Mouse (Mus musculus) layer of hippocampus, postnatal 10 days (tissue): ENCODE measurements at regions not wholly inside any gene's neighbourhood (a gene's known extent, or its start where the extent isn't known, plus 50 kb on each side); places are given as distances from the start of the nearest gene placed in this dataset.

ENCODE experiments used
- DNase-seq, 2 experiments: peaks; one replicate each; pipeline ENCODE4 v3.0.0; 2021; ENCODE audit warnings: low spot score in 2 of 2

DNA sequence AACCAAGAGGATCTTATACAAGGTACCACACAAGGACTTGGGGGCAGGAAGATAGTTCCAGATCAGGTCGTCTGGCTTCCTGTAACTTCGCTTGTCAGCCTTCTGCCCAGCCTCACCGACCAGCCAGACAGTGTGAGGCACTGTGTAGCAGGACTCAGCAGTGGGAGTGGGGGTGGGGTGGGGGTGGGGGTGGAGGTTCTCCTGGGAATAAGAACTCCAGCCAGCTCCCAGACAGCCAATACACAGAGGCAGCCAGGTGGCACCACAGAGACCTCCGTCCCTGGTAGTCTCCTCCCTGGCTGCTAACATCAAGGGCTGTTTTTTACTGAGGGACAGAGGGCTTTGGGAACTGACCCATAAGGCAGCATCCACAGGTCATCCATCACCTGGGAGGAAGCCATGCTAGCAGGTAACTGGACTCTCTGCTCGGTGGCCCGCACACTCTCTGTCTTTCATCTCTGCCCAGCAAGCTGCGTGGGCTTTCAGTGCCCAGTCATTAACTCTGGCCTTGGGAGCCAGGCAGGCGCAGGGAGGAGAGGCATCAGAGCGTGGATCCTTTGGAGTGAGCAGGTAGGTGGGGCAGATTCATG is 60.3 kb upstream of the Wnt4 start:
- no peak for DNase-seq

DNA sequence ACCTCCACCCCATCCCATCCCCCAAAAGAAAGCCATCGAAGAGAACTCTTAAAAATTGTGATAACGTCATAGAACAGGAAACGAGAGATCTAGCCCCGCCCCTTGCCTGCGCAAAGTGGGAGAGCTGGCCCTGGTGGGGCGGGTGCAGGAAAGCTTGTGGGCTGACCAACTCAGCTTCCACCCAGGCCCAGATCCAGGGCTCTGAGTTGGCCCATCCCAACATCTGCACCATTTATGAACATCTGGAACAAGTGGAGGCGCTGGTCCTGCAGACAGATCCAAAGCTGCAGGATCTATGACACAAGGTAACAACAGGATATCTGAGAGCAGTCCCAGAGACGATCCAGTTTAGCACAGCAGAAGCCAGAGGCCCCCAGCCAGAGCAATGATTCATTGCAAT is 62.7 kb upstream of the Wnt4 start:
- no peak for DNase-seq

DNA sequence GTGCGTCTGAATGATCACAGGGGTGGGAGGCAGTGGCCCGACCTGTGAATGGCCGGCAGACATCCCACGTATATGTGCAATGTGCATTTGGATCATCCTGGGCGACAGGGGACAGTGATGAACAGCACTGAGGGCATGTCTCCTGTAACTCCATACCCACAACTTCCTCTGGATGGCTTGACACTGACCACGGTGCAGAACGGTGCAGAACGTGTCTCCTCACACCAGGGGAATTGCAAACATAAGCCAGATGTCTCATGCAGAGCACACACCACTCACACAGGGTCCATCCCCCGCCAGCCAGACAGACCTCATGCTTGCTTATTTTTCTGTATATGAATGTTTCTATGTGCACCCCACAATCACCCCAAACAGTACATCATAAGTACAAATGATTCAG is 64.4 kb upstream of the Wnt4 start:
- no peak for DNase-seq

DNA sequence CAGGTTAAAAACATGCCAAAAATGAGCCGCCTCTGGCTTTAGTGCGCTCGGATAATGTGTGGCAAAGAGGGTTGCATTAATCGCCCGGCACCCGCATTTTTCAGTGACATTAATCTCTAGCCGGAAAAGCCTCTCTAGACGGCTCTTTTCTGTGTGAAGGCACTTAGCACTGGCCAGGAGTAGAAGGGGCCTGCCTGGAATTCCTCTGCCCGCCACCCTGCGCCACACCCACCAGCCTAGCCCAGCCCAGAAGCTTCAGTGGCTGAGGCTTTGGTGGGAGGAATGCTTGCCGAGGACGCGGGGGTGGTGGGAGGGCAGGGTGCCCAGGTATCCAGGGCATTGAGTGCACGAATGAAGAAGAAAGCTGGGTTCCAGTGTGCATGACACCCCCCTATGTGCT is 65.2 kb upstream of the Wnt4 start:
- DNase-seq = no peak

DNA sequence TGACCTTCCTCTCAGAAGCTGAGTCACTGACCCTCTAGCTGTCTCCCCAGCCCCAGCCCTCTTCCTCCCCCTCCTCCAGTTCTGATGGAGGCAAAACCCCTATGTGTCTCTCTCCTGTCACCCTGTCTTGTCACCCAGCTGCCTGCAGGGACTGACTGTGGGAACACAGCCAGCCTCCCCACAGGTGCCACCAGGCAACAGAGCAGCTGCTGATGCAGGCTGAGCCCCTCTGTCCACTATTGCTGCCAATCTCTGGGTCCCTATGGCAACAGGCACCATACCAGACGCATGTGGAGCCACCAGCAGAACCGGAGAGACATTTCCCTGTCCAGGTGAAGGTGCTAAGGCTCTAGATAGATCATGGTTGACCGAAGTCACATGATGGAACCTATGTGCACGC is 66.0 kb upstream of the Wnt4 start:
- DNase-seq = peak; percentile 63

DNA sequence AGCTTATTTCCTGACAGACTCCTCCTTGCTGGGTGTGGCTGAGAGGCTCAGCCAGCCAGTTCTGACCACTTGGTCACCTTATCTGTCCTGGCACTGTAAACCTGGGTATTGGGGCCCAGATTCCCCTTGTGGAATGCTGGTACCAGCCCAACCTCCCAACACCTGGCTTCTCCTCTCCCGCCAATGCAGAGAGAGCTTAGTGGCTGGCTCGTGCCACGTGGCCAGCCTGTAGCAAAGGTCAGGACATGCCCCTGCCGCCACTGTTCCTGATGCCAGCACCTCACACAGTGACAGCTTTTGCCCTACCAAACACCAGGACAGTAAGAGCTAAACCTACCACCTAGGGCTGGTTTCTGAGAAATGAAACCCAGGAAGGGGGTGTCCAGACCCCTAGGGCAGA is 66.8 kb upstream of the Wnt4 start:
- no peak for DNase-seq

DNA sequence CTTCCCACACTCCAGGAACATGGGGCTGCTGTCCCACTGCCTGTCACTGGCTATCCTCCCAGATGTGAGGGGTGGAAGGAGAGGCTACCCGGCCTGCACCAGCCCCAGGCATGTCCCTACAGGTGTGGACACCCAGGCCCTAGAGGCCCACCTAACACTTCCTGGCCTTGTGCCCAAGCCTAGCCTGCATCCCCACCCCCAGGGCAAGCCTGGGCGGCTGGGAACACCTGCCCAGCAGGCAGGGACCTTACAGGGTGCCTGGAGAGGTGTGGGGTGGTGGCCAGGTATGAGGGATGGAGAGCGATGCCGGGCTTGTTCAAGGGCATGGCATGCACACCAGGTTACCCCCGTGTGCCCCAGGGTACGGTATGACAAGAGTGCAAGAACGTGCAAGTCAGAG is 76.3 kb upstream of the Wnt4 start:
- no peak for DNase-seq

DNA sequence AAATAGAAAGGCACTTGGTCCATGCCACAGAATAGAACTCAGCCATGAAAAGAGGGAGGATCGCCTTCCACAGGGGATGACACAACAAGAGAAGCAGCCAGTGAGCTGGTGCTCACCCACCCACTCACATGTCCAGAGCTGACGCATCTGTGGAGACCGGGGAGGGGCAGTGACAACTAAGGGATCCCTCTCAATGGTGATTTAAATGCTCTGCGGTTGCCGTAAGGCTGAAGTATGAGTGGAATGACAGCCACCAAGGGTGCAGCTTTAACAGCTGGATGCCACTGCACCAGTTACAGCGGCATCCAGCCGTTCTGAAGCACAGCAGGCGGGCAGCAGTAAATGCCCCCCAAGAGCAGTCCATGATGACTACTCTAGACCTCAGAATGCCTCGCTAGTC is 76.9 kb upstream of the Wnt4 start:
- no peak for DNase-seq

DNA sequence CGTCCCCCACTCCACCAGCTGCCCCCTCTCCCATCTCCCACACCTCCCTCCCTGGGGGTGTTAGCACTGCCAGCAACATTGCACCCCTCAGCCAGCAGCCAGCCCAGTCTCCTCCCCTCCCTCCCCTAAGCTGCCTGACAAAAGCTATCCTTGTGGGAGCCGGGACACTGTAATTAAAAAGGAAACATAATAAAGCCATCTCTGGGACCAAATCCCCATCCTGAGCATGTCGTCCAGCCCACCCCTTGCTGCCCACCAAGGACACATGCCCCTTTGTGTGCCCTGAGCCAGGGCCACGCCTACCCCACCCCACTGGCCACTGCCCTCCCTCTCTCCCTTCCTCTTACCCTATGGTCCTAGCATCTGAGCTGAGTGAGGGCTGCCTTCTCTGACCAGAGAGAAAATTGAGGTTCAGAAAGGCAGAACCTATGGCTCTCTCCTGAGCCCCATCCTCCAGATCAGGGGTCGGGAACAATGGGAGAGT is 80.8 kb upstream of the Wnt4 start:
- DNase-seq = no peak

DNA sequence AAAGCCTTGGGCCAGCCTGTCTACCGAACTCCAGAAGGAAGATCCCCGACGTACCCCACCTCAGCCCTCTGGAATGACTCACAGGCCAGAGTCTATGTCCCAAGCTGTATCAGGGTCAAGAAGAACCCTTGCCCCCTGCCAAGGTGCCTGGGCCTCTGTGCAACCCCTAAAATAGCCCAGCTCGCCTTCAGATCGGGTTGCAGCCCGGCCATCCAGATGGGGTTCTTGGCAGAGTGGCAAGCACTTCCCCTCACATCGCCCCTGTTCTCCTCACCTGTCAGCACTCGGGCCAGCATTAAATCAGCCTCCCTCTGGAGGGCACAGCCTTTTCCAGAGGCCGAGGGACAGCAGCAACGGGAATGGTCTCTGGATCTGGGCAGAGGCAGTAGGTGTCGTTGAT is 83.2 kb upstream of the Wnt4 start:
- DNase-seq = no peak

DNA sequence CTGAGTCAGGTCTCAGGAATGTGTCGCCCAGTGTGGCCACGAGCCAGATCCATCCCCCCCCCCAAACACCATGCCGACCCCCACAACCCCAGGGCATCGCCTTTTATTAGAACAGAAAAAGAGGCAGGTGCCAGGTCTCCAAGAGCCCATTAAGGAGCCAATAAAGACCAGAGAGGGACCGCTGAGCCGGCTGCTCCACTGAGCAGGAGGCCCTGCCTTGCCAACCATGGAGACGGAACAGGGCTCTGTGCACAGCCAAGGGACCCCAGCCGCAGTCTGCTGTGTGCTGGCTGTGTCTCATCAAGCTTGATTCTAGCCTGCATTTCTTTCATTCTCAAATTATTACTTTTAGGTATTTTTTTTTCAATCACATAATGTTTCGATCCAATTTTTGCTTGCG is 86.7 kb upstream of the Wnt4 start:
- DNase-seq = no peak

DNA sequence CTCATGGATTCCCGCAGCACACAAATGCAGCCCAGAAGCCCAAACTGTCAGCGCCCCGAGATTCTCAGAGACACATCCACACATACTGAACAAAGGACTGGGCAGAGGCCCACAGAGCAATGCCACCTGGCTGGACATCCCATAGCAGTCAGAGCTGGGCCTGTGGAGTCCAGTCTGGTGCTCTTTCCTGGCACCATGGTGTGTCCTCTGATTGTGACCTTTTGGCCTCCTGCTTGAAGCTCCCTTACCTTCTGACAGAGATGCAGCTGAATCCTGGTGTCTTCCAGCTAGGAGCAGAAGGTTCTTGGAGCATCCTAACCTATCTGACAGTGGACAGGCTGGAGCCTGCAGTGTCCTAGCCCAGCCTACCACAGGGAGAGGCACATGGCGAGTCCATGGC is 87.5 kb upstream of the Wnt4 start:
- DNase-seq = no peak

DNA sequence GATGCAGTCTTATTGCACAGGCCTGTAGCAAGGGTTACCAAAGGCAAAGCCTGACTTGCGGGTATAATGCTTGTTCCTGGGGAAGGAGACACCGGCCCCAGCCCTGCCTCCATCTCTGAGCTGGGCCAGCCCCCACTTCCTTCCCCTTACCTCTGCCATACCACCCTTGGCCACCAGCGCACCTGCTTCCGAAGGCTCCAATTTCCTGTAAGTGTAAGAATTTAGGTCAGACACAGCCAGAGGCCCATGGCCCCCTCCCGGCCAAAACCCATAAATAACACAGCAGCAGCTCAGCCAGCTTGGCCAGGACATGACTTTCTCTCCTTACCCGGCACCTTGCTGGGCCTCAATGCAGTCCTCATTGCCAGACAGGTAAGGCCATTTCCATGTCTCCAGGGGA is 88.2 kb upstream of the Wnt4 start:
- no peak for DNase-seq

DNA sequence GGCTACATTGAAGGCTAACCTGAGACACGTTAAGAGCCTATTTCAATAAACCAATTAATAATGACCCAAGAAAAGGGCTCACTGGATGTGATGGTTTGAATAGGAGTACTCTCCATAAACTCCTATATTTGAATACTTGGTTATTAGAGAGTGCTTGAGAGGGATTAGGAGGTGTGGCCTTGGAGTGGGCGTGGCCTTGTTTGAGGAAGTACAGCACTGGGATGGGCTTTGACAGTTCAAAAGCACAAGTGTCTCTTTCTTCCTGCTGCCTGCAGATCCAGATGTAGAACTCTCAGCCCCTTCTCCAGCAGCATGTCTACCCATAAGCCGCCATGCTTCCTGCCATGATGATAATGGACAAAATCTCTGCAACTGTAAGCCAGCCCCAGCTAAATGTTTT is 89.7 kb upstream of the Wnt4 start:
- no peak for DNase-seq

DNA sequence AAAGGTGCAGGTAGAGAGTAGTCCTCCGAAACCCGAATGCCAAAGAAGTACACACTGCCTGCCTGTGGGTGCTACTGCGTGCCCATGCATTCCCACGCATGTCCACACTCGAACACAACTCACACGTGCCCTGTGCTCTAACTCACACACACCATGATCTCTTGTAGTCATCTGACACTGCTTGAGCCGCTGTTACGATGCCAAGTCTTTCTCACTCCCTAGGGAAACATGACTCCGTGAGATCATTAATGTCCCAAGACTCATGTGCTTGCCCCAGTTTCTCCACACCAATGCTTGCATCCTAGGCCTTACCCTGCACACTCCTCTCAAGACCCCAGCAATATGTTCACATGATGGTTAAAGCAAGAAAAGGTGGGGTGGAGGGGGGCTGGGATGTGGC is 90.2 kb upstream of the Wnt4 start:
- DNase-seq = no peak

DNA sequence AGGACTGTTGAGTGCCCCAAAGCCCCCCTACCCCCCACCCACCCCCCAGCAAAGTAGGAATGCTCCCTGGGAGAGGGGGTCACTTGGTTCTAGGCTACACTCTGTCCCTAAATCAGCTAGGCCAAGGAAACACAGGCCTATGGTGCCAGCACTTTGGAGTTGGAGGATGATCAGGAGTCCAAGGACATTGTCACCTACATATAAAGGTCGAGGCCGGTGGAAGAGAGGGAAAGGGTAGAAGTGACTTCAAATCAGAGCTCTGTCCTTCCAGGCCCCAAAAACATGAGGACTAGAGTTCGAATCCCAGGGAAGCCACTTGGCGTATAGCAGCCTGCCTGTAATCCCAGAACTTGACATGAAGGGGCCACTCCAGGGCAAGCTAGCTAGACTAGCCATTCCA is 92.3 kb upstream of the Wnt4 start:
- DNase-seq = no peak

DNA sequence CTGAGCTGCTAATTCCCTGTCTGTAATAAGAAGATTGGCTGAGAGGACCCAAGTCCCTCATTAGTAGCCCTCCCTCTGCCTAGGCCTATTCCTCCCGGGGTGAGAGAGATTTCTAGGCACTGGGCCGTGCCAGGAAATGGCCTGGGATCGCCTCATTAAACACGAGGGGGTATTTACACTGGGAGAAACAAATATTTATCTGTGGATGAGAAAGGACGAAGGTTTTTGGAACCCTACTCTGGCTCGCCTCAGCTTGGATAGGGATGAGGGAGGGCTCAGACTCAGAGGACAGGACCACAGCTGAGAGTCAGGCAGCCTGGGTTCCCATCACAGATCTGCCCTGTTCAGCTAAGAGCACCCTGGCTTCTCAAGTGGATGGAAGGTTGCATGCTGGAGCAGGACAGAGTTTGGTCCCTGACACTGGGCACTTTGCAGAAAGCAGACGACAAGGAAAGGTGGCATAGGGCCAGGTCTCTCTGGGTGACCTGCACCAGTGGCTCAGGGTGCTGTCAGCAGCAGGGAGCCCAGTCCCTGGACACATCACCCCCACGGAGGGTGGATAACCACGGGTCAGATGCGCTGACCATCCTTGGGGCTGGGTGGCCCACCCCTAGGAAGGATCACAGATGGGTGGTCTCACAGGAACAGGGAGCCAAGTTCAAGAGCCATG is 94.0 kb upstream of the Wnt4 start:
- DNase-seq = no peak

DNA sequence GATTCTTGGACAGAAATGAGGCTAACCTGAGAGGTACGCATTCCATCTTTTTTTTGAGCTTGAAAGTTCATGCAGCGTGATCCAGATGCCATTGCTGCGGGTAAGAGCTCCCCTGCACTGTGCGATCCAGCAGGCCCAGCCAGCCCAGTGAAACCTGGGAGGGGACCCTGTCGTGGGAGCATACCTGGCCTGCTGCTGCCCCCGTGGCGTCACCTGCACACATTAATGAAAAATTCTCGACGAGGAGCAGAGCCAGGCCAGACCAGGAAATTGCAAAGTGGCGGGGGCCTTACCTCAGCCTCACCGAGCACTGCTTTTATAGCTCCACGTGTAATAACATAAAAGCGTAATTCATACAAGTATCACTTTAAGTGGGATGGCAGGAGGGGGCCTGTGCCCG is 94.7 kb upstream of the Wnt4 start:
- DNase-seq = no peak

DNA sequence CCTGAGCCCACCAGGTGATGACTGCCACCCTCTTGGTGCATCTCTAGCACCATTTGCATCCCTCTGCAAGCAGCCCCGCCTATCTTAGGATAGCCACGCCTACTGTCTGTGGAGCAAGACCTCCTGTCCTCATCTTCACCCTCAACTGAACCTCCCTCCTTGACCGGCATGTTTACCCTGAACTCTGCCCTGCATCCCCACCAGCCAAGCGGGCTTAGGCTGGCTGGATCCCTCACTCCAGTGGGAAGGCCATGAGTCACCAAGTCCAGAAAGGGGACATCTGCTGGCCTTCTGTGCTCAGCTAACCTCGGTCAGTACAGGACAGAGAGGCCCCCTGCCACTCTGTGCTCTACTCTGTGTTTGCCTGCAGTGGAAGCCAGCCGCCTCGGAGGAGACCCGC is 96.0 kb upstream of the Wnt4 start:
- DNase-seq = no peak

DNA sequence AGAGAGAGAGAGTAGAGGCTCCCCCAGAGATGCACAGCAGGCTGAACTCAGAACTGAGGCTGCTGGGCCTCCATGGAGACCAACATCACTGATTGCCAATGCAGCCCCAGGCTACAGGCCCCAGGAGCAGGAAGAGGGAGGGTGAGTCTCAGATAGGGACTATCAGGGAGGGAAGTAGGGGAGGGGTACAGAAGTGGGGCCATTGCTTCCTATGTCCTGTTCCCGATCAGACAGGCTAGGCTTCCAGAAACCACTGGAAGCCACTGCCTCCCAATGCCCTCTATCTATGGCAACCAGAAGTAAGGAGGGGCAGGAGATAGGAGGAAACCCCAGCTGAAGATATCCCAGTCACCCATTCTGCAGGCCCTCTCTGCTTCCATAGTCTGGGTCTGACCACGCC is 97.2 kb upstream of the Wnt4 start:
- DNase-seq = no peak

DNA sequence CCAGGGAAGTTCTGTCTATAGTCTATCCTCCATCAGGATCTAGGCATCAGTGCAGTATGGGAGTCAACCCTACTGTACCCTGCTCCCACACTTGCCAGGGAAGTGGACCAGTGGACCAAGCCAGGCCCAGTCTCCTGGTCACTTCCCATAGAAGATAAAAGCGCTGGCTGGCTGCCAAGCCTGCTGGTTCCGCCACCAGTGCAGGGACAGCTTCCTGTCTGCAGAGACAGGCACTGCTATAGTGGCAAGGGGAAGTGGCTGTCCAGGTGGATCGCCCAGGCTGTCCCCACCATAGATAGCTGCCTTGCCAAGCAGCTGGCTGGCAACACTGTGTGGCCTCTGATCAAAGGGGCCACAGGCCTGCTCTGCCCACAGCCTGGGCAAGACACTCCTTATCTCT is 98.5 kb upstream of the Wnt4 start:
- peak; percentile 50 to 58 for DNase-seq

DNA sequence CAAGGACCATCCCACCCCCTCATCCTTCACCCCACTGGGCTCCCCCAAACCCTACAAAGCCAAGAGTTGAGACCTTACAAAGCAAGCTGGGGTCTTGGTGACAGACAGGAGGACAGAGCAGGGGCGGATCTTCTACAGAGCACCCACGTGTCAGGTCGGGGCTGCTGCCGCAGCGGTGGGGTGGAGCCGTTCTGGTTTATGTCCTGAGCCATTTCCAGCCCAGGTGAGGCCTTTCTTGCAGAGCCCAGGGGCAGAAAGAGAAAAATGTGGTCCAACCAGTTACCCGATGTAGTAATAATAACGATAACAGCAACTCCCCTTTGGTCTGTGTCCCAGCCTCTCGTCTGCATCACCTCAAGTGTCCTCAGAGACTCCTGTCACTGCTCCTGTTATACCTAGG is 112.4 kb upstream of the Wnt4 start:
- no peak for DNase-seq

DNA sequence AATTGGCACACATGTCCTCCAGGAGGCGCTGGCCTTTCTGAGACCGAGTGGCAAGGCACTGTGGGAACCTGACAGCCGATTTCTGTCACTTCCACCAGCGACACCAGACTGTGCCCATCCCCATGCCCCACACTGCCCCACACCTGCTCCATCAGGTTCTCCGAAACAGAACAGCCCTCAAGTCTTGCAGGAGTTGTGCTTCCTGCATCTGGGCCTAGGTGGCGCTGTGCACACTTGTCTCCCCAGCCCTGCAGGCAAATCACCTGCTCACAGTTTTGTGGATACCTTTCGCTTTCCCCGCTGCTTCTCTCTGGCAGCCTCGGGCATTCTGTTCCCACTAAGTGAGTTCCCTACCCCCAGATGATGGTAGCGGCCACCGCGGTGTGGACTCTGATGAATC is 112.9 kb upstream of the Wnt4 start:
- peak; percentile 85 to 87 for DNase-seq

DNA sequence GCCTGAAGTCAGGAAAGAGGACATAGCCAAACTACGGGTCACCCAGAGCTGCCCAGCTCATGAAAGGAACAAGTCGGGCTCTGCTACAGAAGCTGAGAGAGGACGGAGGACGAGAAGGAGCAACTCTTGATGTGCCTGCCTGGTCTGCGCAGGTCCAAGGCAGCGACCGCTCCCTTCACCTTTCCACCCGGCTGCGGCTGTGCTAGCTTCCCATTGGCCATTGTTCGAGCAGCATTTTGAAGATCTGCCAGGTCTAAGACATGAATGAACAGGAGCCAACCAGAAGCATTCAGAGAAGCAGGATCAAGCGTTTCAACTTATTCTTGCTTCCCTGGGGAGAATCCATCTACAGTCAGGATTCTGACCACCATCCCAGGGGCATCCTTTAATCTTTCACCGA is 113.3 kb upstream of the Wnt4 start:
- DNase-seq = no peak
